Mouse (Mus musculus): ENCODE data around the gene Taldo1.

- TF ChIP-seq POLR2A (IDR thresholded peaks at IDR 0.05; ENCODE audit: borderline replicate concordance, control insufficient read depth, low read depth, low read length) (no peak), CTCF (IDR thresholded peaks at IDR 0.05; ENCODE audit: control insufficient read depth, insufficient read depth, low read length) (no peak)
Observed at GRCm38 (mm10) chr7:141426948-141427730, 35.1 kb downstream of the Taldo1 start.
